In genomic region chr1:165677558-165677957, GRCm38 (mm10) we compare ENCODE assay signal across 23 mouse cellular contexts. TPM values are rescaled to one million over a fixed set of nuclear protein-coding genes. Genes with fewer than 3 reads are reported as not detected.
DNase-seq lines count a peak whose midpoint lies in the region; ATAC-seq and TF ChIP-seq lines count a peak whose summit lies in the region.
"Had no signal": no experiment of that assay in that cellular context is flagged by ENCODE, and none has a peak within 500 bp of the region (broad histone marks: within the 10 kb centered on the region; RNA-seq: fewer than 3 reads in every experiment).

No protein-coding gene starts in this region.

- no peaks in the 10 kb centered on the region for H3K36me3 ChIP-seq in hindbrain, postnatal 0 days (ENCODE audit: insufficient read depth, low read length)
- H3K36me3 ChIP-seq in hindbrain, embryonic 11.5 days (ENCODE audit: control insufficient read depth, insufficient read depth, low read length): no peaks in the 10 kb centered on the region
- 0 out of 2 replicates have a peak, but pooled peaks cover 2% of the 10 kb centered on the region for H3K36me3 ChIP-seq in heart, embryonic 11.5 days (ENCODE audit: control insufficient read depth, insufficient read depth, low read length)
- no peaks in the 10 kb centered on the region for H3K36me3 ChIP-seq in forebrain, embryonic 15.5 days
- H3K36me3 ChIP-seq: limb, embryonic 10.5 days; neural tube, embryonic 15.5 days had no signal

- intact Hi-C loops in heart, postnatal 14 days (cut with DNase I): no loop called here

- no peaks in the 10 kb centered on the region for H3K27me3 ChIP-seq in cerebellum, adult 2 months (ENCODE audit: control insufficient read depth, insufficient read depth, low read length)
- no peaks in the 10 kb centered on the region for H3K27me3 ChIP-seq in hindbrain, postnatal 0 days (ENCODE audit: insufficient read depth, low read length)
- no peaks in the 10 kb centered on the region for H3K27me3 ChIP-seq in hindbrain, embryonic 11.5 days (ENCODE audit: control insufficient read depth, insufficient read depth, low read length)
- H3K27me3 ChIP-seq in heart, embryonic 11.5 days (ENCODE audit: control insufficient read depth, insufficient read depth, low read length): no peaks in the 10 kb centered on the region
- H3K27me3 ChIP-seq in forebrain, embryonic 15.5 days: no peaks in the 10 kb centered on the region
- H3K27me3 ChIP-seq: forebrain, embryonic 13.5 days; neural tube, embryonic 15.5 days had no signal

- H3K9ac ChIP-seq in hindbrain, postnatal 0 days (replicated peaks; ENCODE audit: low read length): no peak overlapping the region
- no peak overlapping the region for H3K9ac ChIP-seq in hindbrain, embryonic 11.5 days (ENCODE audit: low read depth, low read length)
- no peak overlapping the region for H3K9ac ChIP-seq in heart, embryonic 11.5 days (ENCODE audit: low read depth, low read length)
- no peak overlapping the region for H3K9ac ChIP-seq in forebrain, embryonic 15.5 days (replicated peaks)
- H3K9ac ChIP-seq: forebrain, embryonic 13.5 days; liver, postnatal 0 days; neural tube, embryonic 15.5 days had no signal

- peak; percentile 21 to 43 for DNase-seq in cerebellum, postnatal 25 days
- no peak for DNase-seq in cerebellum, adult 2 months
- peak; percentile 29 for DNase-seq in hindbrain, postnatal 0 days (ENCODE audit: low spot score)
- DNase-seq in hindbrain, embryonic 11.5 days (ENCODE audit: low spot score): no peak
- peak; percentile 56 to 68 for DNase-seq in heart, postnatal 14 days
- no peak for DNase-seq in spleen, postnatal 10 days (ENCODE audit: low spot score in 2 of 2)
- DNase-seq: adrenal gland, postnatal 10 days; cerebellum, adult 11 months; kidney, adult 18-20 months; liver, postnatal 0 days; lung, postnatal 10 days; midbrain, embryonic 14.5 days; right cerebral cortex, postnatal 14 days had no signal

- no peak overlapping the region for H3K4me2 ChIP-seq in hindbrain, postnatal 0 days (ENCODE audit: low read depth, low read length)
- H3K4me2 ChIP-seq in hindbrain, embryonic 11.5 days (replicated peaks; ENCODE audit: low read depth, low read length): no peak overlapping the region
- H3K4me2 ChIP-seq in heart, embryonic 11.5 days: peak overlapping the region; percentile 16
- H3K4me2 ChIP-seq in forebrain, embryonic 15.5 days (replicated peaks): no peak overlapping the region
- H3K4me2 ChIP-seq: forebrain, embryonic 13.5 days; neural tube, embryonic 15.5 days had no signal

- H3K9me3 ChIP-seq in hindbrain, postnatal 0 days (ENCODE audit: low read length): no peaks in the 10 kb centered on the region
- H3K9me3 ChIP-seq in hindbrain, embryonic 11.5 days (ENCODE audit: control insufficient read depth, low read length): no peaks in the 10 kb centered on the region
- no peaks in the 10 kb centered on the region for H3K9me3 ChIP-seq in heart, embryonic 11.5 days (replicated peaks; ENCODE audit: control insufficient read depth, low read length)
- H3K9me3 ChIP-seq in forebrain, embryonic 15.5 days: no peaks in the 10 kb centered on the region
- H3K9me3 ChIP-seq: forebrain, embryonic 13.5 days; G1E; limb, embryonic 10.5 days; neural tube, embryonic 15.5 days had no signal

- H3K4me3 ChIP-seq in cerebellum, adult 2 months (replicated peaks; ENCODE audit: insufficient read depth, low read depth, low read length): no peak overlapping the region
- H3K4me3 ChIP-seq in hindbrain, postnatal 0 days (ENCODE audit: low read length): no peak overlapping the region
- H3K4me3 ChIP-seq in hindbrain, embryonic 11.5 days (ENCODE audit: low read depth, low read length): no peak overlapping the region
- H3K4me3 ChIP-seq in heart, embryonic 11.5 days (ENCODE audit: low read depth, low read length): no peak overlapping the region
- no peak overlapping the region for H3K4me3 ChIP-seq in forebrain, embryonic 15.5 days
- H3K4me3 ChIP-seq: erythroblast, embryonic 14.5 days; forebrain, embryonic 13.5 days; limb, embryonic 10.5 days; neural tube, embryonic 15.5 days had no signal

- no peak for TF ChIP-seq CTCF in cerebellum, adult 2 months (IDR thresholded peaks at IDR 0.05; ENCODE audit: borderline replicate concordance, insufficient read depth, low read depth, low read length)
- no peak for TF ChIP-seq CTCF in hindbrain, postnatal 0 days (IDR thresholded peaks at IDR 0.05; ENCODE audit: low read depth)

- TF ChIP-seq POLR2A in cerebellum, adult 2 months (IDR thresholded peaks at IDR 0.05; ENCODE audit: borderline replicate concordance, insufficient read depth, low read length): no peak

- WGBS in cerebellum, adult 2 months: 20% methylated on average over 4 of the region's 4 CpGs
- 49% methylated on average over 4 of the region's 4 CpGs for WGBS in hindbrain, postnatal 0 days
- 74% methylated on average over 4 of the region's 4 CpGs for WGBS in hindbrain, embryonic 11.5 days
- WGBS in heart, embryonic 11.5 days (ENCODE audit: insufficient replicate concordance): 55% methylated on average over 4 of the region's 4 CpGs
- 63% methylated on average over 4 of the region's 4 CpGs for WGBS in forebrain, embryonic 15.5 days

- ATAC-seq in hindbrain, postnatal 0 days: no peak
- no peak for ATAC-seq in hindbrain, embryonic 11.5 days (ENCODE audit: low FRiP score)
- no peak for ATAC-seq in heart, embryonic 11.5 days (replicated peaks; ENCODE audit: insufficient number of reproducible peaks, low FRiP score, low TSS enrichment)
- ATAC-seq in forebrain, embryonic 15.5 days (replicated peaks): no peak
- ATAC-seq: activated CD4-positive, CD25-positive, alpha-beta regulatory T cell, adult 4 months; forebrain, embryonic 13.5 days; hindbrain, embryonic 16.5 days; liver, postnatal 0 days had no signal

- H3K4me1 ChIP-seq in cerebellum, adult 2 months (ENCODE audit: control insufficient read depth, insufficient read depth, low read length): no peaks in the 10 kb centered on the region
- no peaks in the 10 kb centered on the region; the same call in 1 of the 2 replicates for H3K4me1 ChIP-seq in hindbrain, postnatal 0 days (ENCODE audit: insufficient read depth, low read length)
- H3K4me1 ChIP-seq in hindbrain, embryonic 11.5 days (replicated peaks; ENCODE audit: control insufficient read depth, insufficient read depth, low read length): no peaks in the 10 kb centered on the region
- peaks cover 77% of the 10 kb centered on the region for H3K4me1 ChIP-seq in heart, embryonic 11.5 days (ENCODE audit: control insufficient read depth, insufficient read depth, low read length)
- H3K4me1 ChIP-seq in forebrain, embryonic 15.5 days: no peaks in the 10 kb centered on the region
- H3K4me1 ChIP-seq: forebrain, embryonic 13.5 days; neural tube, embryonic 15.5 days had no signal

- no peak overlapping the region for H3K27ac ChIP-seq in cerebellum, adult 2 months (ENCODE audit: insufficient read depth, low read length)
- no peak overlapping the region for H3K27ac ChIP-seq in hindbrain, postnatal 0 days
- H3K27ac ChIP-seq in hindbrain, embryonic 11.5 days (ENCODE audit: low read depth, low read length): no peak overlapping the region
- H3K27ac ChIP-seq in heart, embryonic 11.5 days (ENCODE audit: low read depth, low read length): peak overlapping the region; percentile 60
- no peak overlapping the region for H3K27ac ChIP-seq in forebrain, embryonic 15.5 days (replicated peaks)
- H3K27ac ChIP-seq: forebrain, embryonic 13.5 days; kidney, postnatal 0 days; limb, embryonic 10.5 days; neural tube, embryonic 15.5 days had no signal

RNA-seq across cellular contexts. Expression of gene Rcsd1, which starts 32.0 kb away (rescaled TPM):
- polyA plus RNA-seq in cerebellum, adult 2 months (2012; rRNA removed): 3.8 and 4.6 TPM in 2 replicates
- 6.0 and 9.0 TPM in 2 replicates for total RNA-seq in hindbrain, postnatal 0 days (2014; rRNA removed)
- polyA plus RNA-seq in hindbrain, postnatal 0 days (2015; fragmentation: Nextera tagmentation; extraction: Ambion mirVana): 8.5 and 9.2 TPM in 2 replicates
- polyA plus RNA-seq in hindbrain, embryonic 11.5 days (2014; fragmentation: Nextera tagmentation; extraction: Ambion mirVana): 8.5 and 9.4 TPM in 2 replicates
- polyA plus RNA-seq in heart, embryonic 11.5 days (2014; fragmentation: Nextera tagmentation; extraction: Ambion mirVana): 85.4 and 91.8 TPM in 2 replicates
- total RNA-seq in heart, postnatal 14 days (2021): 100 to 1,000 TPM; 103 to 109 TPM
- 7.0 and 8.0 TPM in 2 replicates for polyA plus RNA-seq in forebrain, embryonic 15.5 days (2015; fragmentation: Nextera tagmentation; extraction: Ambion mirVana)

RNA-seq across cellular contexts. Expression of gene Mpzl1, which starts 43.2 kb away (rescaled TPM):
- 54.5 and 57.0 TPM in 2 replicates for polyA plus RNA-seq in cerebellum, adult 2 months (2012; rRNA removed)
- 30.2 and 42.8 TPM in 2 replicates for total RNA-seq in hindbrain, postnatal 0 days (2014; rRNA removed)
- polyA plus RNA-seq in hindbrain, postnatal 0 days (2015; fragmentation: Nextera tagmentation; extraction: Ambion mirVana): 140 and 145 TPM in 2 replicates
- 149 and 150 TPM in 2 replicates for polyA plus RNA-seq in hindbrain, embryonic 11.5 days (2014; fragmentation: Nextera tagmentation; extraction: Ambion mirVana)
- polyA plus RNA-seq in heart, embryonic 11.5 days (2014; fragmentation: Nextera tagmentation; extraction: Ambion mirVana): 129 and 143 TPM in 2 replicates
- total RNA-seq in heart, postnatal 14 days (2021): 10 to 100 TPM; 33.3 to 34.1 TPM
- 144 and 146 TPM in 2 replicates for polyA plus RNA-seq in forebrain, embryonic 15.5 days (2015; fragmentation: Nextera tagmentation; extraction: Ambion mirVana)

Comparison
In these comparisons a context has a peak if more than half of its experiments do, and no peak if none do; other contexts are left out.
1. DNase-seq: peak in cerebellum, postnatal 25 days (2 of 2), hindbrain, postnatal 0 days (single experiment) and heart, postnatal 14 days (2 of 2); none in cerebellum, adult 2 months (0 of 2), hindbrain, embryonic 11.5 days (single experiment) and spleen, postnatal 10 days (0 of 2).